Mouse (Mus musculus): ENCODE results near the gene Akap14.
"Not testable (repeated sequence)": the region's sequence is repeated elsewhere in the genome, so short reads cannot be mapped to it uniquely, and the experiment has no call there.

The Akap14 gene

DNA sequence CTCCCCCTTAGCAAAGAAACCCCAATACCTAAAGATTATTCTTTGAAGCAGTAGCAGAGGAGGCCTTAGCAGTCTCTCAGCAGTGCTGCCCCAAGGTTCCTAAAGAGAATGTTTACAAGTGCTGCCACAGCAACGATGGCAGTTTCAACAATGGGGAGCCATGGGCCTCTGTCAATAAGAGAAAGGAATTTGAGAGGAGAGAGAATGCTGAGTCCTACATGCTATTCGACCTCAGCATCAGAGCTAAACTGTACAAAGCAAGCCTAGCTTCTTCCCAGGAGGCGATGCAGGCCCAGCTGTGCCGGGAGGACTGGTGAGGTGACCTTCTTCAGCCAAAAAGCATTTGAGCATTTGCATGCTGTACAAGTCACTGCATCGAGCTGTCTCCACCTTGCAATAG lies at the start of gene Akap14:
Gene Akap14 (minus strand): TSS at position 101 of the 400 bp plus-strand sequence.
- no peak for DNase-seq (ENCODE audit: low read depth, low spot score)

- DNase-seq (ENCODE audit: low read depth, low spot score) = no peak
These were observed 42.3 kb upstream of the Akap14 start, which contains the start of gene Gm9 for GRCm38 (mm10) chrX:37210941-37211340. Gene Gm9, minus strand, starts transcription at chrX:37211041.

GRCm38 (mm10) chrX:37198676-37199075 lies 30.0 kb upstream of the Akap14 start:
- DNase-seq (ENCODE audit: low read depth, low spot score) = no peak

- no peak for DNase-seq (ENCODE audit: low read depth, low spot score)
These were observed 23.2 kb upstream of the Akap14 start for GRCm38 (mm10) chrX:37191744-37192379.

- DNase-seq (ENCODE audit: low read depth, low spot score) = peak; percentile 63
These were observed 22.6 kb upstream of the Akap14 start, which contains the start of the genes Ndufa1 and Rnf113a1 for GRCm38 (mm10) chrX:37191105-37191743. Gene Ndufa1, minus strand, starts transcription at chrX:37191163. Gene Rnf113a1, plus strand, starts transcription at chrX:37191245.

GRCm38 (mm10) chrX:37190755-37191104 lies 22.1 kb upstream of the Akap14 start:
- DNase-seq (ENCODE audit: low read depth, low spot score) = no peak

- DNase-seq (ENCODE audit: low read depth, low spot score) = not testable (repeated sequence)
These were observed 15.8 kb upstream of the Akap14 start for GRCm38 (mm10) chrX:37184401-37184800.

DNA sequence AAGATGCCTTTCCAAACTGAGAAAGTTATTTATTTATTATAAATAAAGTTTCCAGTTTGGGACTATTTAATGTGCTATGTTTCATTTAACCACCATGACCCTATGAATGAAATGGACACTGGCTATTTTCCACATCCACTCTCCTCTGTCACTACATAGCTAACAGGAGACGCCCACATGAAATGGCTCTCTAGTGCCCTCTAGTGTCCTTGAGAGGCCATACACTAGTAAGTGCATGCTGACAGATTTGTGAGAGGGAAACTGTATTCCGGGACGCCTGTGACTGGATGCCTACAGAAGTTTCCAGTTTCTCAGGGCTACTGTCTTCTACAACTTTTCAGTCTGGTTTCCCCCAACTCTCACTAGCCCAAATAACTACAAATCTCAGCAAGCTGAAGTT lies 1.6 kb downstream of the Akap14 start:
- no peak for DNase-seq (ENCODE audit: low read depth, low spot score)

GRCm38 (mm10) chrX:37163115-37163514 lies 5.5 kb downstream of the Akap14 start:
- DNase-seq (ENCODE audit: low read depth, low spot score) = no peak

DNA sequence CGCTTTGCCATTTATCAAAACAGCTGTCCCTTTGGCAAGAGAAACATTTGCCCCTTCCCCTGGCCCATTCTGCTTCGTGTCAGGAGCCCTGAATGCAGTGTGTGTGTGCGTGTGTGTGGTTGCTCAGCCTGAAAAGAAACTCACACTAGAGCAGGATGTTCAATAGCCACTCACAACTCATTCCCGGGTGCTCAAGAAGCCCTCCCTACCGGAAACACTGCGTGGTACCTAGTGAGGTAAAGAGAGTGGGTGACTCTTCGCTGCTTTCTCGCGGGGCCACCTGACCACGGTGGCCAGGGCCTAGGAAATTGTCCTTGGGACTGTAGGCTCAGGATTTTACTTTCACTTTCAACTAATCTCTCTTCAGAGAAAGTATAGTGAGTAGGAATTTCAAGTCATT lies 7.5 kb downstream of the Akap14 start:
- no peak for DNase-seq (ENCODE audit: low read depth, low spot score)

DNA sequence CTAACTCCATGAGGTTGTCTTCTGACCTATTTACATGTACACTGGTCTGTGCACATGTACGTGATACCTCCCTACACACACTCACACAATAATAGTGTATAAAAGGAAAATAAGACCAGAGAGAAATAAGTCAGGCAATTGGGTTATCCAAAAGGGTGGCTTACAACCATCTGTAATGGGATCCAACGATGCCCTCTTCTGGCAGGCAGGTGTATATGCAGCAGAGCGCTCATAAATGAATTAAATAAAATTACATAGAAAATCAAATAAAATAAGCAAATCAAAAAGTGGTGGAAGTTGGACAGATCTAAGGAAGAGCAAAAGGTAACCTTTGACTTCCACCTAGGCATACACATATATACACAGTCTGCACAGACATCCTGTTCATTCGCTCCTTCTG lies 10.8 kb downstream of the Akap14 start:
- no peak for DNase-seq (ENCODE audit: low read depth, low spot score)

GRCm38 (mm10) chrX:37144954-37145353 lies 23.7 kb downstream of the Akap14 start:
- peak; percentile 5 for DNase-seq (ENCODE audit: low read depth, low spot score)

- not testable (repeated sequence) for DNase-seq (ENCODE audit: low read depth, low spot score)
These were observed 24.1 kb downstream of the Akap14 start for GRCm38 (mm10) chrX:37144498-37144897.

DNA sequence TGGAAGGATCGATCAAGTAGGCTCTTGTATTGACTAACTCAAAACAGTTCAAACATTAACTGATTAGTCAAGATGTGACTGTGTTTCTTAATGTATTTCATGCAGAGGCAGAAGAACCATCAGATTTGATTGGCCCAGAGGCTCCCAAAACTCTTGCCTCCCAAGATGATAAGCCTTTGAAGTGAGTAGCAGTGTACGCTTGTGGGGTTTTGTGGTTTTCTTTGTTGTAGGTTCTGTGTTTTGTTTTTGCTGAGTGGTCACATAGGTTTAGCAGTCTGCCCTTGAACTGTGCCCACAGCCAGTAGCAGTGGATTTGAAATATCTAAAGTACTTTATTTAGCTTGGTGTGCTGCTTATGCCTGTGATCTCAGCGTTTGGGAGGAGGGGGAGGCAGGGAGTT lies 26.9 kb downstream of the Akap14 start:
- no peak for DNase-seq (ENCODE audit: low read depth, low spot score)

GRCm38 (mm10) chrX:37126671-37127358 lies 41.8 kb downstream of the Akap14 start, which contains the start of gene Nkap:
Gene Nkap, plus strand, starts transcription at chrX:37126795.
- DNase-seq (ENCODE audit: low read depth, low spot score) = peak; percentile 63

DNA sequence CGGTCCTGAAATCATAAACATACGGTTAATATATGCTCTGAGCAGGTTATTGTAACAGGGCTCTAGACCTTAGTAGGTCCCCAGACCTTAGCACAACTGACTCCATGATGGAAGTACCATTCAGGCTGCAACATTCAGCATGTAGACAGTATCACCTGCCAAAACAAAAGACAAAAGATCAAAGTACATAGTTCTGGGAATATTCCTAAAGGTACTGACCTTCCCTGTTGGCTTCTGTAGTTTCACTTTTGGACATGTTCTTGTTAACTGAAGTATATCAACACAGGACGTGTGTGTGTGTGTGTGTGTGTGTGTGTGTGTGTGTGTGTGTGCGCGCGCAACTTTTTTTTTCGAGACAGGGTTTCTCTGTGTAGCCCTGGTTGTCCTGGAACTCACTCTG lies 43.1 kb downstream of the Akap14 start:
- no peak for DNase-seq (ENCODE audit: low read depth, low spot score)

DNA sequence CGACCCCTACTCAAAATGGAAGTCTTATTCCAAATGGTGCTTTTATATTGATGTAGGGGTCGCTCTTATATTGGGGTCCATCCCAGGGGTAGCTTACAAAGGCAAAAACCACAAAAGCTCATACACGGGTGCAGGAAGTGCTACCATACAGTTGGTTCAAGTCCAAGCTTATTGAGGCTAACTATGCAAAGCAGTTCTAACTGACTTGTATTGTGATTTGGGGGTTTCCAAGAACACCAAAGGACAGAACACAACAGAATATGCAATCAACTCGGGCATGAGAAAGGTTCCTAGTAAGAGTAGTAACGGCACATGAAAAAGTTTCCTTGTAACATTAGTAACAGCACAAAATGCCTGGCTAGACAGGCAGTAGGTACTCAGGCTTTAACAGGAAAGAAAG lies 48.4 kb downstream of the Akap14 start:
- no peak for DNase-seq (ENCODE audit: low read depth, low spot score)

- no peak for DNase-seq (ENCODE audit: low read depth, low spot score)
These were observed 49.1 kb downstream of the Akap14 start for GRCm38 (mm10) chrX:37119585-37119984.

- DNase-seq (ENCODE audit: low read depth, low spot score) = no peak
These were observed 51.6 kb downstream of the Akap14 start for GRCm38 (mm10) chrX:37117085-37117484.

DNA sequence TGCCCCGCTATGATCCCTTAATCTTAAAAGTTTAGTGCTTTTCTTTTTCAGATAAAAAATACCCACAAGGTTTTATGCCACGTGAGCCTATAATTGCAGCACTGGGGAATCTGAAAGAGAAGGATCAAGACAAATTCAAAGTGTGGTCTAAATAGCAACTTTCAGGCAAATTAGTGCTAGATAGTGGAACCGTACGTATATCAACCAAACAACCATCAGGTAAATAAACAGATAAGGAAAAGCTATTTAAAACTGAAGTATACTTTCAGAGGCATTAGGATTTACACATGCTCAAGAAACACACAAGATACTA lies 57.8 kb downstream of the Akap14 start:
- DNase-seq (ENCODE audit: low read depth, low spot score) = no peak

DNA sequence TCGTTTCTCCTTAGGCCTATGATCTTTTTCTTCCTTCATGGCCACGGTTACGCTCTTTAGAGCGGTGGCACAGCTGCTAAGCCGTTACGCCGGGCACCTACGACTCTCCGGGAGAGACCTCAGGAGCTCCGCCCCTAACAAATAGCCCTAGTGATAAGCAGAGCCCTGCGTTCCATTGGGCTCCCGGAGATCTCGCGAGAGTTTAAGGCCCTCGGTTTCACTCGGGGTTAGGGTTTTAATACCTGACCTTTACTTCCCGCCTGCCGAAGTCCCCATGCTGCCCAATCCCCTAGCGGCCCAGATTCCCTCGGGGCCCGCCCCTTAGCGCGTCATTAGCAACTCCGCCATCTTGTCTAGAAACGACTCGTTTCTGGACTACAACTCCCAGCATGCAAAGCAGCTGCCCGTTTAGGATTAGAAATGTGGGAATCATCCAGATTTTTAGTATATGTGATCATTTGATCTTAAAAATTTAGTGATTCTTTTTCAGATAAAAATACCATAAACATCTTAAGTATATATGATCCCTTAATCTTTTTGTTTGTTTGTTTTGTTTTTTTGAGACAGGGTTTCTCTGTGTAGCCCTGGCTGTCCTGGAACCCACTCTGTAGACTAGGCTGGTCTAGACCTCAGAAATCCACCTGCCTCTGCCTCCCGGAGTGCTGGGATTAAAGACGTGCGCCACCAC lies 58.3 kb downstream of the Akap14 start, which contains the start of gene Upf3b:
Gene Upf3b (minus strand): TSS at position 130 of the 688 bp plus-strand sequence.
- DNase-seq (ENCODE audit: low read depth, low spot score) = peak; percentile 87

DNA sequence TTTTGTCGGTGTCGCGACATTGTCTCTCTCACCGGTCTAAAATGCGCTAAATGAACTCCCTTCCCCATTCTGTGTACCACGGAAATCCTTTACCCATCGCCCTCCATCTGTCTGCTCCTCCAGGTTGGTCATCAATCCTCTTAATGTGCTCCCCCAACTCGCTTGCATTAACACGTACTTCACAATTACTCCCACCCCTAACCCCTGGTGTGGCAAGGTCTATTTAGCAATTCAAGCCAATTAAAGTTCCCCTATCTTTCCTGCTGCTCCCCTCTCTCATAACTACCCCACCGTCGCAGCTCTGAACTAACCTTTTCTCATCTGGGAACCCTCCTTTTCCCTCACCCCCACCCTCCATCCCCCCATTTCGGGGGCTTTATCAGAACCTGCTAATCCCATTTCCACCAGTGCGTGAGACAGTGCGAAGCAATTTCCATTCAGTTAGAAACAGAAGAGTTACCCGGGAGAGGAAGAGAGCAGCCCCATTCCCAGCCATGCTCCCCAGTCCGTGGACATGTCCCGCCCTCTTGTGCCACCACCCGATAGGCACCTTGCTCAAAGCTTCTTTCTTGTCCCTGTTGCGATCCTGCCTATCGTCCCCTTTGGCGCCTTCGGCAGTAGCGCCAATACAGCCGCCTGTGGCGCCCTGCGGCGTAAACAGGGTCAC lies 59.0 kb downstream of the Akap14 start:
- DNase-seq (ENCODE audit: low read depth, low spot score) = no peak
